Mouse (Mus musculus) embryonic stem cell, embryonic (primary cell): ENCODE data around the gene Cbfa2t2.

Experiments
- CTCF ChIA-PET, 4 experiments: fragments of 300-600 bp in 2 of 4; fragments of 350-600 bp in 2 of 4; sonication (Branson Sonifier 250); formaldehyde crosslinking; loops; one replicate each; lab custom pipeline; 2022; ENCODE audit warnings: inconsistent platforms in 2 of 4; lab: Charles Lee
- POLR2A ChIA-PET, 4 experiments: fragments of 300-600 bp in 2 of 4; fragments of 350-600 bp in 2 of 4; sonication (Branson Sonifier 250); formaldehyde crosslinking; loops; one replicate each; lab custom pipeline; 2022; ENCODE audit warnings: antibody characterized with exemption in 4 of 4, inconsistent platforms in 1 of 4; lab: Charles Lee

Cbfa2t2 gene

GRCm38 (mm10) chr2:154570666-154571065, 134.4 kb downstream of the Cbfa2t2 start:
- ChIA-PET CTCF (interaction anchor here in 3 of 4 experiments (0.7 to 3.9 kb wide), 5 partner anchors 11 to 220 kb away, joined by 3 to 17 read pairs (median 6); partner anchors contain the start of gene Raly (in 1 of the 3)), POLR2A (interaction anchor here in 3 of 4 experiments (0.8 to 18.6 kb wide), 23 partner anchors 10 to 220 kb away, joined by 3 to 479 read pairs (median 5); partner anchors contain the start of genes Actl10 (in 2 of the 3), Pxmp4 (in 2 of the 3), Snta1 (in 2 of the 3) and 1700003F12Rik (in 1 of the 3))

- ChIA-PET CTCF (interaction anchor here (0.7 to 3.9 kb wide), 7 partner anchors 10 to 219 kb away, joined by 3 to 17 read pairs (median 6); partner anchors contain the start of genes 4930519P11Rik (in 1 of the 4), Raly (in 1 of the 4) and Zfp341 (in 1 of the 4)), POLR2A (interaction anchor here in 3 of 4 experiments (0.6 to 18.6 kb wide), 29 partner anchors 9 to 417 kb away, joined by 3 to 479 read pairs (median 5); partner anchors contain the start of genes Actl10 (in 2 of the 3), Pxmp4 (in 2 of the 3), Snta1 (in 2 of the 3) and 1700003F12Rik (in 1 of the 3))
Measured at GRCm38 (mm10) chr2:154571266-154571665, 135.0 kb downstream of the Cbfa2t2 start.

GRCm38 (mm10) chr2:154571976-154572375, 135.7 kb downstream of the Cbfa2t2 start:
- CTCF ChIA-PET: interaction anchor here in 3 of 4 experiments (0.9 to 3.9 kb wide), 5 partner anchors 10 to 152 kb away, joined by 3 to 17 read pairs (median 5); partner anchors contain the start of genes 4930519P11Rik (in 1 of the 3) and Zfp341 (in 1 of the 3)
- POLR2A ChIA-PET: interaction anchor here in 3 of 4 experiments (0.6 to 18.6 kb wide), 22 partner anchors 8 to 416 kb away, joined by 3 to 479 read pairs (median 6); partner anchors contain the start of genes Actl10 (in 2 of the 3), Pxmp4 (in 2 of the 3), 1700003F12Rik (in 1 of the 3) and 4930519P11Rik (in 1 of the 3)

GRCm38 (mm10) chr2:154572996-154573395, 136.7 kb downstream of the Cbfa2t2 start:
- POLR2A ChIA-PET: interaction anchor here in 3 of 4 experiments (0.6 to 18.6 kb wide), 5 partner anchors 8 to 146 kb away, joined by 3 to 479 read pairs (median 5); partner anchors contain the start of genes 1700003F12Rik (in 1 of the 3), Actl10 (in 1 of the 3) and Necab3 (in 1 of the 3)
- CTCF ChIA-PET: interaction anchor here in 2 of 4 experiments (1.3 to 2.2 kb wide), 3 partner anchors 13 to 153 kb away, joined by 3 to 5 read pairs (median 3); no protein-coding TSS in a partner anchor

- POLR2A ChIA-PET: interaction anchor here in 1 of 4 experiments (0.8 to 1.2 kb wide), 2 partner anchors 10 to 29 kb away, joined by 3 read pairs; no protein-coding TSS in a partner anchor
- CTCF ChIA-PET: interaction anchor here in 1 of 4 experiments (0.8 kb wide), 1 partner anchor 73 kb away, joined by 3 read pairs; no protein-coding TSS in a partner anchor
Measured at GRCm38 (mm10) chr2:154574271-154574670, 138.0 kb downstream of the Cbfa2t2 start.

- CTCF ChIA-PET: interaction anchor here (0.6 to 2.2 kb wide), 9 partner anchors 9 to 169 kb away, joined by 3 to 13 read pairs (median 4); partner anchors contain the start of gene Snta1 (in 1 of the 4)
- POLR2A ChIA-PET: interaction anchor here in 3 of 4 experiments (0.5 to 5.5 kb wide), 21 partner anchors 8 to 339 kb away, joined by 3 to 28 read pairs (median 4); partner anchors contain the start of genes 4930519P11Rik (in 1 of the 3), Actl10 (in 1 of the 3), E2f1 (in 1 of the 3) and Pxmp4 (in 1 of the 3)
Measured at GRCm38 (mm10) chr2:154576876-154577743, 140.8 kb downstream of the Cbfa2t2 start.

GRCm38 (mm10) chr2:154577744-154578067, 141.4 kb downstream of the Cbfa2t2 start:
- POLR2A ChIA-PET: interaction anchor here in 3 of 4 experiments (0.5 to 5.5 kb wide), 12 partner anchors 9 to 155 kb away, joined by 3 to 28 read pairs (median 6); partner anchors contain the start of genes 4930519P11Rik (in 1 of the 3), E2f1 (in 1 of the 3) and Zfp341 (in 1 of the 3)
- CTCF ChIA-PET: interaction anchor here in 3 of 4 experiments (0.6 to 2.2 kb wide), 6 partner anchors 8 to 68 kb away, joined by 4 to 13 read pairs (median 5); partner anchors contain the start of gene Pxmp4 (in 1 of the 3)

GRCm38 (mm10) chr2:154580586-154580985, 144.3 kb downstream of the Cbfa2t2 start:
- ChIA-PET CTCF (interaction anchor here in 3 of 4 experiments (1.0 to 4.8 kb wide), 10 partner anchors 11 to 372 kb away, joined by 3 to 22 read pairs (median 6); partner anchors contain the start of genes Actl10 (in 1 of the 3), Bpifb5 (in 1 of the 3), E2f1 (in 1 of the 3) and Snta1 (in 1 of the 3)), POLR2A (interaction anchor here in 3 of 4 experiments (0.7 to 5.5 kb wide), 20 partner anchors 9 to 210 kb away, joined by 3 to 62 read pairs (median 5); partner anchors contain the start of genes E2f1 (in 2 of the 3), 1700003F12Rik (in 1 of the 3), 4930519P11Rik (in 1 of the 3) and Actl10 (in 1 of the 3))

GRCm38 (mm10) chr2:154581421-154581820, 145.1 kb downstream of the Cbfa2t2 start:
- ChIA-PET POLR2A (interaction anchor here in 3 of 4 experiments (0.6 to 5.5 kb wide), 24 partner anchors 9 to 941 kb away, joined by 3 to 62 read pairs (median 4); partner anchors contain the start of genes 4930519P11Rik (in 3 of the 3), Zfp341 (in 3 of the 3), E2f1 (in 2 of the 3) and Actl10 (in 1 of the 3)), CTCF (interaction anchor here (0.6 to 4.8 kb wide), 22 partner anchors 9 to 373 kb away, joined by 3 to 21 read pairs (median 4); partner anchors contain the start of genes 4930519P11Rik (in 2 of the 4), Zfp341 (in 2 of the 4), Actl10 (in 1 of the 4) and E2f1 (in 1 of the 4))

- CTCF ChIA-PET: interaction anchor here (0.5 to 4.8 kb wide), 13 partner anchors 8 to 182 kb away, joined by 3 to 21 read pairs (median 3); partner anchors contain the start of genes Actl10 (in 3 of the 4), 4930519P11Rik (in 1 of the 4) and Zfp341 (in 1 of the 4)
- POLR2A ChIA-PET: interaction anchor here in 3 of 4 experiments (0.8 to 4.9 kb wide), 15 partner anchors 9 to 157 kb away, joined by 3 to 41 read pairs (median 5); partner anchors contain the start of genes Pxmp4 (in 2 of the 3), E2f1 (in 1 of the 3) and Necab3 (in 1 of the 3)
Measured at GRCm38 (mm10) chr2:154583906-154584872, 147.9 kb downstream of the Cbfa2t2 start.

- CTCF ChIA-PET: interaction anchor here (0.5 to 2.0 kb wide), 12 partner anchors 12 to 92 kb away, joined by 3 to 11 read pairs (median 4); partner anchors contain the start of genes Actl10 (in 3 of the 4), 4930519P11Rik (in 1 of the 4), E2f1 (in 1 of the 4) and Zfp341 (in 1 of the 4)
- POLR2A ChIA-PET: interaction anchor here in 3 of 4 experiments (0.6 to 3.6 kb wide), 18 partner anchors 9 to 206 kb away, joined by 3 to 14 read pairs (median 6); partner anchors contain the start of genes Pxmp4 (in 2 of the 3), Actl10 (in 1 of the 3), Necab3 (in 1 of the 3) and Raly (in 1 of the 3)
Measured at GRCm38 (mm10) chr2:154584931-154585601, 148.8 kb downstream of the Cbfa2t2 start.

GRCm38 (mm10) chr2:154586405-154586804, 150.1 kb downstream of the Cbfa2t2 start:
- ChIA-PET CTCF (interaction anchor here (0.5 to 2.3 kb wide), 92 partner anchors 9 to 1950 kb away, joined by 3 to 27 read pairs (median 4); partner anchors contain the start of genes Pxmp4 (in 4 of the 4), Actl10 (in 3 of the 4), 4930519P11Rik (in 2 of the 4) and Cbfa2t2 (in 2 of the 4)), POLR2A (interaction anchor here (0.6 to 3.6 kb wide), 25 partner anchors 7 to 179 kb away, joined by 3 to 15 read pairs (median 5); partner anchors contain the start of genes Pxmp4 (in 2 of the 4), 1700003F12Rik (in 1 of the 4), Actl10 (in 1 of the 4) and E2f1 (in 1 of the 4))
